Mouse (Mus musculus) kidney, embryonic 16.5 days (tissue): ENCODE results near the gene Shisa7. TPM values are rescaled to one million over a fixed set of nuclear protein-coding genes. Genes with fewer than 3 reads are reported as not detected.

ENCODE experiments used
- polyA plus RNA-seq: library from polyadenylated mRNA; unstranded; fragments of >200 nt; fragmentation: Nextera tagmentation; extraction: Ambion mirVana; gene quantifications from 2 replicates; pipeline ENCODE4 v1.2.1, GENCODE M21; 2015

Shisa7 gene
- polyA plus RNA-seq, 1 experiment from 2014 or later = 0.84 TPM

Other genes with a start within 250 kb of the Shisa7 start
- gene Ptprh, start 240.7 kb downstream of the Shisa7 start, polyA plus RNA-seq = not detected in 2 replicates
- gene Tmem86b, start 213.3 kb downstream of the Shisa7 start, polyA plus RNA-seq = 1.2 and 1.3 TPM in 2 replicates
- gene Ppp6r1, start 185.7 kb downstream of the Shisa7 start, polyA plus RNA-seq = 3.2 and 5.2 TPM in 2 replicates
- gene Hspbp1, start 159.6 kb downstream of the Shisa7 start, polyA plus RNA-seq = 114 and 118 TPM in 2 replicates
- gene Brsk1, start 154.1 kb downstream of the Shisa7 start, polyA plus RNA-seq = 1.2 and 1.3 TPM in 2 replicates
- gene Tmem150b, start 119.4 kb downstream of the Shisa7 start, polyA plus RNA-seq = 0.07 and 0.08 TPM in 2 replicates
- 99.3 and 104 TPM in 2 replicates for gene Kmt5c, start 104.6 kb downstream of the Shisa7 start, polyA plus RNA-seq
- 71.2 and 71.4 TPM in 2 replicates for gene Cox6b2, start 91.6 kb downstream of the Shisa7 start, polyA plus RNA-seq
- gene Fam71e2, start 73.4 kb downstream of the Shisa7 start, polyA plus RNA-seq = not detected in 2 replicates
- 0.17 and 0.42 TPM in 2 replicates for gene Il11, start 61.8 kb downstream of the Shisa7 start, polyA plus RNA-seq
- gene Tmem190, start 61.8 kb downstream of the Shisa7 start, polyA plus RNA-seq = 0.57 and 0.97 TPM in 2 replicates
- gene Tmem238, start 55.0 kb downstream of the Shisa7 start, polyA plus RNA-seq = 12.5 and 14.3 TPM in 2 replicates
- gene Rpl28, start 51.8 kb downstream of the Shisa7 start, polyA plus RNA-seq = 315 and 357 TPM in 2 replicates
- 355 and 360 TPM in 2 replicates for gene Ube2s, start 32.1 kb downstream of the Shisa7 start, polyA plus RNA-seq
- 9.2 and 9.7 TPM in 2 replicates for gene Isoc2b, start 25.6 kb upstream of the Shisa7 start, polyA plus RNA-seq
- gene Isoc2a, start 32.5 kb upstream of the Shisa7 start, polyA plus RNA-seq = 1.2 and 1.4 TPM in 2 replicates
- not detected in 2 replicates for gene Gm36210, start 61.8 kb upstream of the Shisa7 start, polyA plus RNA-seq
- 3.6 and 4.2 TPM in 2 replicates for gene Zfp628, start 70.5 kb upstream of the Shisa7 start, polyA plus RNA-seq
- 5.8 and 6.2 TPM in 2 replicates for gene Nat14, start 77.3 kb upstream of the Shisa7 start, polyA plus RNA-seq
- gene Ssc5d, start 81.1 kb upstream of the Shisa7 start, polyA plus RNA-seq = 2.3 and 2.8 TPM in 2 replicates
- gene Sbk2, start 119.7 kb upstream of the Shisa7 start, polyA plus RNA-seq = 0.26 and 0.41 TPM in 2 replicates
- gene Sbk3, start 126.5 kb upstream of the Shisa7 start, polyA plus RNA-seq = not detected in 2 replicates
- 31.3 and 40.5 TPM in 2 replicates for gene Zfp579, start 151.5 kb upstream of the Shisa7 start, polyA plus RNA-seq
- gene Zfp524, start 169.7 kb upstream of the Shisa7 start, polyA plus RNA-seq = 14.4 and 15.2 TPM in 2 replicates
- 41.9 and 44.2 TPM in 2 replicates for gene Fiz1, start 170.0 kb upstream of the Shisa7 start, polyA plus RNA-seq
- 1.7 and 1.9 TPM in 2 replicates for gene Gm44973, start 170.8 kb upstream of the Shisa7 start, polyA plus RNA-seq
- gene Zfp865, start 175.7 kb upstream of the Shisa7 start, polyA plus RNA-seq = 6.6 and 7.6 TPM in 2 replicates
- 27.1 and 30.3 TPM in 2 replicates for gene Ccdc106, start 175.9 kb upstream of the Shisa7 start, polyA plus RNA-seq
- 1.3 TPM in 1 of 2 replicates, not detected in the other for gene 4632433K11Rik, start 189.4 kb upstream of the Shisa7 start, polyA plus RNA-seq
- 8.1 and 8.2 TPM in 2 replicates for gene Zfp784, start 193.8 kb upstream of the Shisa7 start, polyA plus RNA-seq
- 35.0 and 44.0 TPM in 2 replicates for gene Zfp580, start 206.8 kb upstream of the Shisa7 start, polyA plus RNA-seq
- 136 and 139 TPM in 2 replicates for gene U2af2, start 217.4 kb upstream of the Shisa7 start, polyA plus RNA-seq
- gene Epn1, start 235.5 kb upstream of the Shisa7 start, polyA plus RNA-seq = 64.9 and 66.6 TPM in 2 replicates